Mouse (Mus musculus) liver, embryonic 13.5 days (tissue): ENCODE measurements around the gene Plau. TPM values are rescaled to one million over a fixed set of nuclear protein-coding genes. Genes with fewer than 3 reads are reported as not detected.

ENCODE experiments used
- ATAC-seq: fragments of 200-750 bp; cut with Nextera tagmentation; 2 replicates; pipeline ENCODE4 v1.8.0; 2017; ENCODE audit warnings: low read depth, mild to moderate bottlenecking, moderate number of reproducible peaks, moderate library complexity
- DNase-seq: peaks from one replicate; pipeline ENCODE4 v3.0.0; 2022
- H3K27ac ChIP-seq: fragments of 300-500 bp; sonication (generic); 2 replicates; pipeline ENCODE4 v1.5.1; 2015; ENCODE audit warnings: moderate library complexity, mild to moderate bottlenecking, inconsistent platforms
- H3K27me3 ChIP-seq: fragments of 300-500 bp; sonication (generic); 2 replicates; pipeline ENCODE4 v1.6.1; 2015; ENCODE audit warnings: mild to moderate bottlenecking, inconsistent platforms
- H3K36me3 ChIP-seq: fragments of 300-500 bp; sonication (generic); 2 replicates; pipeline ENCODE4 v1.6.1; 2015; ENCODE audit warnings: mild to moderate bottlenecking, inconsistent platforms
- H3K4me1 ChIP-seq: fragments of 300-500 bp; sonication (generic); replicated peaks from 2 replicates; pipeline ENCODE4 v1.6.1; 2015; ENCODE audit warnings: inconsistent platforms
- H3K4me2 ChIP-seq: fragments of 300-500 bp; sonication (generic); 2 replicates; pipeline ENCODE4 v1.6.1; 2015; ENCODE audit warnings: inconsistent platforms, mild to moderate bottlenecking, moderate library complexity
- H3K4me3 ChIP-seq: fragments of 300-500 bp; sonication (generic); replicated peaks from 2 replicates; pipeline ENCODE4 v1.5.1; 2015; ENCODE audit warnings: mild to moderate bottlenecking, inconsistent platforms
- H3K9ac ChIP-seq: fragments of 300-500 bp; sonication (generic); 2 replicates; pipeline ENCODE4 v1.6.1; 2015; ENCODE audit warnings: mild to moderate bottlenecking, inconsistent platforms
- H3K9me3 ChIP-seq: fragments of 300-500 bp; sonication (generic); replicated peaks from 2 replicates; pipeline ENCODE4 v1.6.1; 2016; ENCODE audit warnings: inconsistent platforms
- WGBS: fragments of 180-500 bp; shearing (Covaris S2); methylation state at CpG from one replicate; pipeline ENCODE4 v1.1.7; 2015; ENCODE audit not compliant: insufficient replicate concordance; 5-methylcytosine and 5-hydroxymethylcytosine counted together
- polyA plus RNA-seq: library from polyadenylated mRNA; unstranded; fragments of >200 nt; fragmentation: Nextera tagmentation; extraction: Ambion mirVana; gene quantifications from 2 replicates; pipeline ENCODE4 v1.2.1, GENCODE M21; 2015

Gene Plau
- polyA plus RNA-seq, 1 experiment from 2014 or later, result 0.74 TPM

GRCm38 (mm10) chr14:20795423-20796152 is 40.9 kb upstream of the Plau start:
- H3K9me3 ChIP-seq, result no peaks in the 10 kb centered on the region
- 48% methylated on average over 8 of the region's 9 CpGs for WGBS
- no peak overlapping the region for H3K4me3 ChIP-seq
- H3K27ac ChIP-seq, result no peak overlapping the region
- DNase-seq (no peak), ATAC-seq (no peak)
- no peaks in the 10 kb centered on the region for H3K36me3 ChIP-seq
- H3K9ac ChIP-seq, result no peak overlapping the region
- 0 out of 2 replicates have a peak, but pooled peaks cover 4% of the 10 kb centered on the region for H3K27me3 ChIP-seq
- peak overlapping the region; percentile 97; the same call in 1 of the 2 replicates for H3K4me2 ChIP-seq
- peaks cover 35% of the 10 kb centered on the region for H3K4me1 ChIP-seq

GRCm38 (mm10) chr14:20796170-20796569 is 40.3 kb upstream of the Plau start:
- no peak overlapping the region for H3K27ac ChIP-seq
- H3K4me3 ChIP-seq, result no peak overlapping the region
- H3K9ac ChIP-seq, result no peak overlapping the region
- DNase-seq, result no peak
- no peak overlapping the region for H3K4me2 ChIP-seq
- no peaks in the 10 kb centered on the region for H3K36me3 ChIP-seq
- WGBS, result 69% methylated on average over 8 of the region's 8 CpGs
- H3K4me1 ChIP-seq, result peaks cover 35% of the 10 kb centered on the region
- 0 out of 2 replicates have a peak, but pooled peaks cover 4% of the 10 kb centered on the region for H3K27me3 ChIP-seq
- no peak for ATAC-seq
- no peaks in the 10 kb centered on the region for H3K9me3 ChIP-seq

GRCm38 (mm10) chr14:20796643-20797042 is 39.8 kb upstream of the Plau start:
- H3K9me3 ChIP-seq, result no peaks in the 10 kb centered on the region
- no peak overlapping the region for H3K27ac ChIP-seq
- H3K27me3 ChIP-seq, result 0 out of 2 replicates have a peak, but pooled peaks cover 4% of the 10 kb centered on the region
- peaks cover 35% of the 10 kb centered on the region for H3K4me1 ChIP-seq
- no peak overlapping the region for H3K9ac ChIP-seq
- no peak for DNase-seq
- no peaks in the 10 kb centered on the region for H3K36me3 ChIP-seq
- H3K4me3 ChIP-seq, result no peak overlapping the region
- no peak for ATAC-seq
- 64% methylated on average over 8 of the region's 8 CpGs for WGBS
- H3K4me2 ChIP-seq, result no peak overlapping the region

- Histone ChIP-seq H3K27me3 (0 out of 2 replicates have a peak, but pooled peaks cover 4% of the 10 kb centered on the region), H3K36me3 (no peaks in the 10 kb centered on the region), H3K4me3 (no peak overlapping the region), H3K27ac (no peak overlapping the region), H3K4me2 (no peak overlapping the region), H3K9me3 (no peaks in the 10 kb centered on the region), H3K9ac (no peak overlapping the region), H3K4me1 (peaks cover 22% of the 10 kb centered on the region)
- no peak for DNase-seq
- 72% methylated on average over 6 of the region's 6 CpGs for WGBS
- ATAC-seq, result no peak
Observed at GRCm38 (mm10) chr14:20798300-20798699, 38.2 kb upstream of the Plau start.

GRCm38 (mm10) chr14:20798761-20799160 is 37.7 kb upstream of the Plau start:
- H3K9ac ChIP-seq, result no peak overlapping the region
- peaks cover 22% of the 10 kb centered on the region for H3K4me1 ChIP-seq
- no peaks in the 10 kb centered on the region for H3K9me3 ChIP-seq
- 5% methylated on average over 7 of the region's 7 CpGs for WGBS
- no peak overlapping the region for H3K4me3 ChIP-seq
- ATAC-seq (no peak), DNase-seq (peak; percentile 79)
- H3K36me3 ChIP-seq, result no peaks in the 10 kb centered on the region
- no peak overlapping the region for H3K4me2 ChIP-seq
- H3K27ac ChIP-seq, result no peak overlapping the region
- 0 out of 2 replicates have a peak, but pooled peaks cover 4% of the 10 kb centered on the region for H3K27me3 ChIP-seq

- Histone ChIP-seq H3K9ac (no peak overlapping the region), H3K4me1 (no peaks in the 10 kb centered on the region; the same call in 1 of the 2 replicates), H3K27ac (no peak overlapping the region), H3K27me3 (0 out of 2 replicates have a peak, but pooled peaks cover 3% of the 10 kb centered on the region), H3K4me2 (no peak overlapping the region), H3K36me3 (no peaks in the 10 kb centered on the region), H3K9me3 (no peaks in the 10 kb centered on the region), H3K4me3 (no peak overlapping the region)
- 38% methylated on average over 2 of the region's 2 CpGs for WGBS
- ATAC-seq (peak; percentile 29; the same call in 1 of the 2 replicates), DNase-seq (no peak)
Observed at GRCm38 (mm10) chr14:20802926-20803605, 33.4 kb upstream of the Plau start.

- no peaks in the 10 kb centered on the region; the same call in 1 of the 2 replicates for H3K4me1 ChIP-seq
Observed at GRCm38 (mm10) chr14:20803606-20803938, 32.9 kb upstream of the Plau start.

GRCm38 (mm10) chr14:20804481-20804880 is 32.0 kb upstream of the Plau start:
- H3K36me3 ChIP-seq, result no peaks in the 10 kb centered on the region
- WGBS, result 33% methylated on average over 5 of the region's 5 CpGs
- H3K4me1 ChIP-seq, result no peaks in the 10 kb centered on the region
- no peaks in the 10 kb centered on the region for H3K27me3 ChIP-seq
- H3K4me2 ChIP-seq, result no peak overlapping the region
- no peak overlapping the region for H3K9ac ChIP-seq
- DNase-seq (no peak), ATAC-seq (no peak)
- H3K27ac ChIP-seq, result no peak overlapping the region
- H3K4me3 ChIP-seq, result no peak overlapping the region
- H3K9me3 ChIP-seq, result no peaks in the 10 kb centered on the region

More at GRCm38 (mm10) chr14:20803606-20803938, 32.9 kb upstream of the Plau start:
- H3K4me2 ChIP-seq, result no peak overlapping the region
- H3K9ac ChIP-seq, result no peak overlapping the region
- H3K36me3 ChIP-seq, result no peaks in the 10 kb centered on the region
- ATAC-seq, result peak; percentile 48
- no peak overlapping the region for H3K27ac ChIP-seq
- H3K27me3 ChIP-seq, result no peaks in the 10 kb centered on the region
- 4% methylated on average over 7 of the region's 7 CpGs for WGBS
- DNase-seq, result peak; percentile 50
- no peaks in the 10 kb centered on the region for H3K9me3 ChIP-seq
- no peak overlapping the region for H3K4me3 ChIP-seq

GRCm38 (mm10) chr14:20804964-20805672 is 31.3 kb upstream of the Plau start:
- H3K27ac ChIP-seq, result no peak overlapping the region
- 52% methylated on average over 9 of the region's 9 CpGs for WGBS
- H3K9ac ChIP-seq, result no peak overlapping the region
- DNase-seq (no peak), ATAC-seq (no peak)
- H3K4me3 ChIP-seq, result no peak overlapping the region
- H3K4me2 ChIP-seq, result no peak overlapping the region
- no peaks in the 10 kb centered on the region for H3K27me3 ChIP-seq
- H3K36me3 ChIP-seq, result no peaks in the 10 kb centered on the region
- H3K4me1 ChIP-seq, result no peaks in the 10 kb centered on the region
- no peaks in the 10 kb centered on the region for H3K9me3 ChIP-seq

- Histone ChIP-seq H3K9me3 (no peaks in the 10 kb centered on the region), H3K4me3 (no peak overlapping the region), H3K27ac (no peak overlapping the region), H3K4me2 (no peak overlapping the region), H3K4me1 (no peaks in the 10 kb centered on the region), H3K27me3 (0 out of 2 replicates have a peak, but pooled peaks cover 5% of the 10 kb centered on the region), H3K9ac (no peak overlapping the region), H3K36me3 (no peaks in the 10 kb centered on the region)
- 76% methylated on average over 14 of the region's 14 CpGs for WGBS
- ATAC-seq (no peak), DNase-seq (no peak)
Observed at GRCm38 (mm10) chr14:20806116-20806840, 30.2 kb upstream of the Plau start.

- DNase-seq, result no peak
- Histone ChIP-seq H3K9me3 (no peaks in the 10 kb centered on the region), H3K9ac (no peak overlapping the region), H3K36me3 (no peaks in the 10 kb centered on the region), H3K4me1 (no peaks in the 10 kb centered on the region), H3K27ac (no peak overlapping the region), H3K4me2 (no peak overlapping the region), H3K4me3 (no peak overlapping the region), H3K27me3 (0 out of 2 replicates have a peak, but pooled peaks cover 6% of the 10 kb centered on the region)
- WGBS, result 56% methylated on average over 4 of the region's 4 CpGs
- ATAC-seq, result no peak
Observed at GRCm38 (mm10) chr14:20809349-20809748, 27.1 kb upstream of the Plau start.
